Mouse (Mus musculus) neural tube, embryonic 11.5 days (tissue): ENCODE measurements around the gene Sez6l2. TPM values are rescaled to one million over a fixed set of nuclear protein-coding genes. Genes with fewer than 3 reads are reported as not detected.
"Not testable (repeated sequence)": the region's sequence is repeated elsewhere in the genome, so short reads cannot be mapped to it uniquely, and the experiment has no call there.

Source experiments
- ATAC-seq: fragments of 200-750 bp; cut with Nextera tagmentation; 2 replicates; pipeline ENCODE4 v1.8.0; 2017; ENCODE audit warnings: moderate number of reproducible peaks, mild to moderate bottlenecking, moderate TSS enrichment, moderate library complexity; ENCODE audit not compliant: insufficient read depth, low FRiP score, low TSS enrichment
- DNase-seq: peaks from one replicate; pipeline ENCODE4 v3.0.0-alpha.2; 2015; ENCODE audit warnings: low spot score
- H3K27ac ChIP-seq: fragments of 300-500 bp; sonication (generic); 2 replicates; pipeline ENCODE4 v1.5.1; 2014; ENCODE audit warnings: low read depth, mild to moderate bottlenecking, low read length
- H3K27me3 ChIP-seq: fragments of 300-500 bp; sonication (generic); 2 replicates; pipeline ENCODE4 v1.6.1; 2014; ENCODE audit warnings: mild to moderate bottlenecking, low read length, mixed read lengths; ENCODE audit not compliant: control insufficient read depth, insufficient read depth
- H3K36me3 ChIP-seq: fragments of 300-500 bp; sonication (generic); 2 replicates; pipeline ENCODE4 v1.6.1; 2014; ENCODE audit warnings: mild to moderate bottlenecking, low read length, moderate library complexity, mixed read lengths; ENCODE audit not compliant: control insufficient read depth, insufficient read depth
- H3K4me1 ChIP-seq: fragments of 300-500 bp; sonication (generic); 2 replicates; pipeline ENCODE4 v1.6.1; 2014; ENCODE audit warnings: low read length, mixed read lengths; ENCODE audit not compliant: control insufficient read depth, insufficient read depth
- H3K4me2 ChIP-seq: fragments of 300-500 bp; sonication (generic); 2 replicates; pipeline ENCODE4 v1.6.1; 2014; ENCODE audit warnings: low read depth, mild to moderate bottlenecking, moderate library complexity
- H3K4me3 ChIP-seq: fragments of 300-500 bp; sonication (generic); 2 replicates; pipeline ENCODE4 v1.5.1; 2014; ENCODE audit warnings: low read depth, low read length
- H3K9ac ChIP-seq: fragments of 300-500 bp; sonication (generic); 2 replicates; pipeline ENCODE4 v1.6.1; 2014; ENCODE audit warnings: mild to moderate bottlenecking, low read length
- H3K9me3 ChIP-seq: fragments of 300-500 bp; sonication (generic); 2 replicates; pipeline ENCODE4 v1.6.1; 2016; ENCODE audit warnings: low read length; ENCODE audit not compliant: control insufficient read depth
- WGBS: fragments of 180-500 bp; shearing (Covaris S2); extraction: QIAGEN DNeasy Blood & Tissue Kit; methylation state at CpG from one replicate; pipeline ENCODE4 v1.1.7; 2014; 5-methylcytosine and 5-hydroxymethylcytosine counted together
- polyA plus RNA-seq: library from polyadenylated mRNA; unstranded; fragments of >200 nt; fragmentation: Nextera tagmentation; extraction: Ambion mirVana; gene quantifications from 2 replicates; pipeline ENCODE4 v1.2.1, GENCODE M21; 2014

The Sez6l2 gene
- 10.0 and 13.5 TPM in 2 replicates for polyA plus RNA-seq

DNA sequence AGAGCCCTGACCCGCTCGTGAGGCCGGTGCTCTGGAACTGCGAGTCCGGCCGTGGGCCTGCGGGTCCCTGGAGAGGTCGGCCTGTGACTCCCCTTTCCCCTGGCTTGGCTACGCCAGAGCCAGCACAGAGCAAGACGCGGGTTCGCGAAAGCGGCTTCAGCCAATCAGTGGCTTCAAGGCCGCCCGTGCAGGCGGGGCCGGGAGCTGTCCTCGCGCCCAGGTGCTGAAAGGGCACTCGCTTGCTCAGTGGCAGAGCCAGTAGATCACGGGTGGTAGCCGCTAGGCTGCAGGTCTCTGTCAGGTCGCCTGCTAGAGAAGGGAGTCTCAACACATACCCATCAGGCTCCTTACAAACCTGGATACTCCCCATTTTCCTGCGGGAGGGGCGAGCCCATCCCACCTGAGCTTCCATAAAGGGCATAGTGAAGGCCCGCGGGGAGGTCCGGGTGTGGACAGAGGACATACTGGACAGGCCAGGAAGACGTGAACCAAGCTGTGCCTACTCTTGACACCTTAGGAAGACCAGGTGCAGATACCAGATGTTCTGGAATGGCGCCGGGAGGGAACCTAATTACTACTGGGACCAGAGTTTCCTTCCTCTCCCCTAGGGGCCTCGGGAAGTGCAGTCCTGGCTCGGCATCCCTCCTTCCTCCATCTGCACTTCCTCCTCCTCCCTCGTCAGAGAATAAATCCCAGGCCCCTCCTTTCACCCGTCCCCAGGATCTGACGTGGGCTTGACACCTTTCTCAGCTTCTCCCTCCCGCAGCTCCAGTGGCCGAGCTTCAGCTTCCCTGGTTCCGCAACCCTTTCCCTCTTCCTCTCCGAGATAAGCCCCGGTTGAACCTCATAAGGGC, at the start of gene Sez6l2:
Sez6l2 (plus strand) TSS at position 771 of the 854 bp plus-strand sequence.
- Histone ChIP-seq H3K9ac (peak within 1 kb of the TSS; percentile 56), H3K27ac (peak within 1 kb of the TSS; percentile 63), H3K27me3 (peaks cover 15% of the 10 kb centered on the region; the same call in 1 of the 2 replicates), H3K4me3 (peak within 1 kb of the TSS; percentile 45), H3K4me1 (peaks cover 11% of the 10 kb centered on the region), H3K4me2 (peak within 1 kb of the TSS; percentile 85), H3K9me3 (no peaks in the 10 kb centered on the region), H3K36me3 (no peaks in the 10 kb centered on the region)
- WGBS = under 1% methylated on average over 39 of the region's 42 CpGs
- DNase-seq (peak; percentile 92), ATAC-seq (peak; percentile 88)

DNA sequence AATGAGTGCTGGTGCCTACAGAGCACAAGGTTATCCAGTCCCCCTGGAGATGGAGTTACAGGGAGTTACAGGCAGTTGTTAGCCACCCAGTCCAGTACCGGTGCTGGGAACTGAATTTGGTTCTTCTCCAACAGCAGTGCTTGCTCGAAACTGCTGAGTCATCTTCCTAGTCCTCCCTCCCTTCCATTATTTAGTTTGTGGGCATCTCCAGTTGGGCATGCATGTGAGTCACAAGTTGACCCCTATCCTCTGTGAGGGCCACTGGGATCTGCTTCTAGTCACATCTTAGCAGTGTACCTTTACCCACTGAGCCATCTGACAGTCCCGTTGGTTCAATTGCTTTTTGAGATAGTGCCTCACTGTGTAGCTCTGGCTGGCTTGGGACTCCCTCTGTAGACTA, 44.8 kb upstream of the Sez6l2 start:
- no peak overlapping the region for H3K27ac ChIP-seq
- DNase-seq (no peak), ATAC-seq (no peak)
- H3K4me3 ChIP-seq = no peak overlapping the region
- WGBS = 75% methylated on average over 3 of the region's 3 CpGs
- H3K4me2 ChIP-seq = no peak overlapping the region
- H3K36me3 ChIP-seq = no peaks in the 10 kb centered on the region
- no peaks in the 10 kb centered on the region for H3K9me3 ChIP-seq
- H3K27me3 ChIP-seq = no peaks in the 10 kb centered on the region
- H3K9ac ChIP-seq = no peak overlapping the region
- H3K4me1 ChIP-seq = no peaks in the 10 kb centered on the region

DNA sequence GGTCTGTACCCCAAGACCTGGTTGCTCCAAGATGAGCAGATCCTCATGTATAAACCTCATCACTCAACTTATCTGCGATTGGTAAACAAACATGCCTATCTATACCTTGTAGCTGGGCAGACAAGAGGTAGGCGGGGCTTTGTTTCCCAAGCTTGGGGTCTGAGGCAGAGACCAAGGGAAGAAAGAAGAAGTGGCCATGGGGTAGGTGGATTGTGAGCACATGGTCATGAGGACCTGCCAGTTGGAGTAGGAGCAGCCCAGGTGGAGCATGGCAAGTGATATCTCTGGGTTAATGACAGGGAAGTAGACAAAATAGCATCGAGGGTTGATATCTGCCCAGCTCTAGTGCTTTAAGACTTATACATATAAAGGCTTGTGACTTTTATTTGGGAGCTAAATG, 35.5 kb upstream of the Sez6l2 start:
- Histone ChIP-seq H3K9ac (no peak overlapping the region), H3K9me3 (no peaks in the 10 kb centered on the region), H3K4me3 (no peak overlapping the region), H3K27ac (no peak overlapping the region), H3K36me3 (no peaks in the 10 kb centered on the region), H3K27me3 (no peaks in the 10 kb centered on the region), H3K4me1 (no peaks in the 10 kb centered on the region), H3K4me2 (no peak overlapping the region)
- ATAC-seq (no peak), DNase-seq (no peak)
- whole genome bisulfite sequencing = 93% methylated on average over 3 of the region's 3 CpGs

DNA sequence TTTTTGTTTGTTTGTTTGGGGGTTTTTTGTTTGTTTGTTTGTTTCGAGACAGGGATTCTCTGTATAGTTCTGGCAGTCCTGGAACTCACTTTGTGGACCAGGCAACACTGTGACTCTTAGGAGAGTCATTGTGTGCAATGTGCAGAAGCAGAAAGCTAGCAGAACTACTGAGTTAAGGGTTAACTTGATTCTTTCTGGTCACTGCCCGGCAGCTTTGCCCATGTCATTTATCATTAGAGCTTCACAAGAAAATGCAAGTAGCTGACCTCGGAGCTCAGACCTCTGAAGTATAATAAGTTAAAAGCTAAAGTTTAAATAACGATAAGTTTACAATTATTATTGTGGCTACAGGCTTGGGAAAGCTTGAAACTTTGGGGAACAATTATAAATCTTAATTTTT, 32.0 kb upstream of the Sez6l2 start:
- WGBS = 28% methylated on average over 4 of the region's 4 CpGs
- not testable (repeated sequence) for H3K4me2 ChIP-seq, H3K27ac ChIP-seq, H3K36me3 ChIP-seq, DNase-seq, ATAC-seq, H3K27me3 ChIP-seq, H3K4me3 ChIP-seq, H3K9ac ChIP-seq, H3K9me3 ChIP-seq, H3K4me1 ChIP-seq

DNA sequence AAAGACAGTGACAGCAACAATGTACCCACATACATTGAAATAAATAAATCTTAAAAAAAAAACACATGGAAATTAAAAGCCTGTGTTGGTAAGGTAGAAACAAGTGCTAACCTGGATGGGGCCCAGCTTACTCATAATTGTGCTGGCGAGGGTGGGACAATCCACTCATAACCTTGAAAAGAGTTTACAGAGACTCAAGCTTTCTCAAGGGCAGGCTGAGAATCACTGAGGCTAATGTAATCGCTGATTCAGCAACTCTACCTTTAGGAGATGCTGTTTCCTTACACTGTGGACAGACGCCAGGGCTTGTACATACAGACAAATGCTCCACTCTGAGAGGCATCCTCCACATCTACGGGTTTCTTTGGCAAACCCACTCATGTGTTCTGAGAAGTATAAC, 30.4 kb upstream of the Sez6l2 start:
- ATAC-seq (no peak), DNase-seq (no peak)
- Histone ChIP-seq H3K4me1 (peaks cover 4% of the 10 kb centered on the region; the same call in 1 of the 2 replicates), H3K27ac (no peak overlapping the region), H3K9me3 (no peaks in the 10 kb centered on the region), H3K27me3 (no peaks in the 10 kb centered on the region), H3K4me2 (no peak overlapping the region), H3K9ac (no peak overlapping the region), H3K36me3 (no peaks in the 10 kb centered on the region), H3K4me3 (no peak overlapping the region)
- 83% methylated on average over 4 of the region's 4 CpGs for WGBS

DNA sequence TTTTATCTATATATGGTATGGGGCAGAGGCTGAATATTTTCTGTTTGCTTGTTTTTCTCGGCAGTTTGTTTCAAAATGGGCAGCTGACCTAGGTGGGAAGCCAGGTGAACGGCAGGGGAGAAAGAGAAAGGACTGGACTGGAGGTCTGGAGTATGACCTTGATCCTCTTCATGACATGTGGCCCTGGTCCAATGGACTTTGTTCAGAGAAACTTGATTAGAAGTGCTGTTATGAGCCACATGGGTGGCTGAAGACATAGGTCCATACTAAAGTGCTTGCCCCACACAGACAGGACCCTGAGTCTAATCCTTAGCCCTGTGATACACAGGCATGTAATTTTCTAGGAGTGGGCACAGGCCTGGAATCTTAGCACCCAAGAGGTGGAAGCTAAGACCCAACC, 28.8 kb upstream of the Sez6l2 start:
- Histone ChIP-seq H3K9ac (no peak overlapping the region; the same call in 1 of the 2 replicates), H3K4me1 (peaks cover 4% of the 10 kb centered on the region; the same call in 1 of the 2 replicates), H3K36me3 (no peaks in the 10 kb centered on the region), H3K4me3 (peak overlapping the region; percentile 4; the same call in 1 of the 2 replicates), H3K4me2 (peak overlapping the region; percentile 30; the same call in 1 of the 2 replicates), H3K9me3 (no peaks in the 10 kb centered on the region), H3K27ac (no peak overlapping the region), H3K27me3 (no peaks in the 10 kb centered on the region)
- no peak for DNase-seq
- 78% methylated on average over 2 of the region's 2 CpGs for WGBS
- no peak for ATAC-seq

DNA sequence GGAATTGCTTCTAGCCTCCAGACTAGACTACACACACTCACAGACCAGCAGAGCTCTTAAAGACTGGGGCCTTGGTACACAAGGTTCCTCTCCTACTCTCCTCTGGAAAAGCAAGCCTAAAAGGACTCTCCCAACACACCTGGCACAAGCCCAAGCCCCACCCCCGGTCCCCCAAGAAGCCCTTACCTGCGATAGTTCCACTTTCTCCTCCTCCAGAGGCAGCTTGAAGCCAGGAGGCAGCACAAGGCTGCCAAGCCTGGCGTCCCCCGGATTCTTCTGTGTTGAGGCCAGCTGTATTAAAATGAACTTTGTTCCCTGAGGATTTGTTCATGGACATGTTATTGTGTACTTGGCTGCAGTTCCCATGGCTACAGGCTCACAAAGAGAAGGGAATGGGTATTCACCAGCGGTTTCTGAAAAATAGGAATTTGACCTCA, 27.7 kb upstream of the Sez6l2 start, which contains the start of gene Tmem219:
Tmem219 (minus strand) TSS at position 294 of the 437 bp plus-strand sequence.
- Histone ChIP-seq H3K4me1 (peaks cover 6% of the 10 kb centered on the region; the same call in 1 of the 2 replicates), H3K4me2 (peak within 1 kb of the TSS; percentile 30), H3K9ac (peak within 1 kb of the TSS; percentile 18), H3K27me3 (no peaks in the 10 kb centered on the region), H3K9me3 (no peaks in the 10 kb centered on the region), H3K27ac (peak within 1 kb of the TSS; percentile 78), H3K4me3 (peak within 1 kb of the TSS; percentile 6; the same call in 1 of the 2 replicates), H3K36me3 (no peaks in the 10 kb centered on the region)
- 49% methylated on average over 5 of the region's 5 CpGs for whole genome bisulfite sequencing
- ATAC-seq = peak; percentile 31; the same call in 1 of the 2 replicates
- peak; percentile 55 for DNase-seq

DNA sequence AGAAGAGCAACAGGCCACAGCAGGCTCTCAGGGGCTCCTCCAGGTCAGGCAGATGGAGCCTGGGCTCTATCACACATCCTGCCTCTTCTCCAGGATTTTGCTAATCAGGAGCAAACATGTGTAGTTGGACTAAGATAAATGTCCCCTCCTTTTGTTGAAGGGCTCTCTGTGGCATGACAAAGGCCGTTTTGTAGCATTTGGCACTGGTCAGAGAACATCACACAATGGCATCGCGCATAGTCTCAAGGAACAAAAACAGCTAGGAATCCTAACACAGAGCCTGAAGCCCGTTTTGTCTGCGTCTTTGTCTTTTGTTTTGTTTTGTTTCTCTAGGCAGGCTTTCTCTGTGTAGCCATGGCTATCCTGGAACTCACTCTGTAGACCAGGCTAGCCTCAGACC, 26.4 kb upstream of the Sez6l2 start:
- 0 out of 2 replicates have a peak overlapping the region, but pooled peaks have one; percentile 49 for H3K27ac ChIP-seq
- no peak overlapping the region for H3K4me2 ChIP-seq
- WGBS = 41% methylated on average over 5 of the region's 5 CpGs
- peak overlapping the region; percentile 18; the same call in 1 of the 2 replicates for H3K9ac ChIP-seq
- ATAC-seq (no peak), DNase-seq (peak; percentile 37)
- no peaks in the 10 kb centered on the region for H3K9me3 ChIP-seq
- H3K4me3 ChIP-seq = no peak overlapping the region
- no peaks in the 10 kb centered on the region for H3K36me3 ChIP-seq
- H3K4me1 ChIP-seq = peaks cover 6% of the 10 kb centered on the region; the same call in 1 of the 2 replicates
- H3K27me3 ChIP-seq = no peaks in the 10 kb centered on the region
